Mouse (Mus musculus): ENCODE measurements around the gene Cldn34b2. TPM values are rescaled to one million over a fixed set of nuclear protein-coding genes. Genes with fewer than 3 reads are reported as not detected.

Gene Cldn34b2
- polyA plus RNA-seq, 1 experiment: not detected

Other genes starting within 250 kb of the Cldn34b2 start
- not detected in 2 replicates for gene Cldn34b1, start 238.1 kb downstream of the Cldn34b2 start, polyA plus RNA-seq (2012; rRNA removed)
- not detected in 2 replicates for gene Magea6, start 192.4 kb downstream of the Cldn34b2 start, polyA plus RNA-seq (2012; rRNA removed)
- gene Magea3, start 178.9 kb downstream of the Cldn34b2 start, polyA plus RNA-seq (2012; rRNA removed): not detected in 2 replicates
- gene Magea8, start 132.6 kb downstream of the Cldn34b2 start, polyA plus RNA-seq (2012; rRNA removed): not detected in 2 replicates
- gene Magea5, start 65.3 kb downstream of the Cldn34b2 start, polyA plus RNA-seq (2012; rRNA removed): not detected in 2 replicates
- gene Magea1, start 38.6 kb downstream of the Cldn34b2 start, polyA plus RNA-seq (2012; rRNA removed): not detected in 2 replicates
- not detected in 2 replicates for gene Magea2, start 34.7 kb downstream of the Cldn34b2 start, polyA plus RNA-seq (2012; rRNA removed)
- gene Sat1, start 88.0 kb upstream of the Cldn34b2 start, polyA plus RNA-seq (2012; rRNA removed): 31.3 and 32.9 TPM in 2 replicates
- 17.6 and 21.1 TPM in 2 replicates for gene Acot9, start 134.0 kb upstream of the Cldn34b2 start, polyA plus RNA-seq (2012; rRNA removed)
- gene Prdx4, start 212.3 kb upstream of the Cldn34b2 start, polyA plus RNA-seq (2012; rRNA removed): 69.0 and 74.2 TPM in 2 replicates

All from brain, embryonic 14.5 days (tissue).